Mouse (Mus musculus) CH12.LX (cell line): ENCODE data around the gene G6pc2. TPM values are rescaled to one million over a fixed set of nuclear protein-coding genes. Genes with fewer than 3 reads are reported as not detected.
A peak's percentile ranks its signal among the peaks of the same experiment; 100 is the strongest.

ENCODE experiments used
- DNase-seq: peaks from one replicate; pipeline ENCODE4 v3.0.0-alpha.2; 2013; ENCODE audit errors: extremely low read depth
- H3K27ac ChIP-seq: 2 replicates; pipeline ENCODE4 v1.5.1; 2012; ENCODE audit warnings: low read depth, mild to moderate bottlenecking, control low read depth, moderate library complexity; ENCODE audit not compliant: insufficient read depth
- H3K27me3 ChIP-seq: replicated peaks from 2 replicates; pipeline ENCODE3; 2012; ENCODE audit warnings: inconsistent platforms
- H3K36me3 ChIP-seq, 2 experiments: replicated peaks in 1 of 2; 2 replicates each; pipeline versions ENCODE3 to v1.6.1; 2012; ENCODE audit warnings: inconsistent platforms in 1 of 2, low read length in 1 of 2, mild to moderate bottlenecking in 1 of 2, mixed read lengths in 1 of 2, moderate library complexity in 1 of 2; ENCODE audit not compliant: control insufficient read depth in 1 of 2, insufficient read depth in 1 of 2
- H3K4me1 ChIP-seq, 2 experiments: 2 replicates each; pipeline ENCODE4 v1.6.1; 2012; ENCODE audit warnings: inconsistent platforms in 1 of 2, moderate library complexity in 1 of 2; ENCODE audit not compliant: insufficient read depth in 2 of 2, control insufficient read depth in 1 of 2
- H3K4me2 ChIP-seq: 2 replicates; pipeline ENCODE4 v1.6.1; 2012; ENCODE audit warnings: low read depth, mild to moderate bottlenecking, control low read depth; ENCODE audit not compliant: poor library complexity, insufficient read depth, severe bottlenecking
- H3K4me3 ChIP-seq, 3 experiments: fragments of 150-350 bp in 1 of 3; sonication (generic) in 1 of 3; replicated peaks in 1 of 3; 2 replicates each; pipeline versions ENCODE3 to v1.5.1; 2011 to 2012; ENCODE audit warnings: low read depth in 2 of 3, low read length in 2 of 3, mild to moderate bottlenecking in 2 of 3, moderate library complexity in 2 of 3, control low read depth in 1 of 3, improper control_type of control experiment in 1 of 3, inconsistent platforms in 1 of 3, mixed read lengths in 1 of 3; ENCODE audit not compliant: poor library complexity in 1 of 3
- H3K79me2 ChIP-seq: replicated peaks from 2 replicates; pipeline ENCODE4 v1.6.1; 2012; ENCODE audit warnings: mild to moderate bottlenecking, moderate library complexity; ENCODE audit not compliant: control insufficient read depth, poor library complexity, insufficient read depth, severe bottlenecking; ENCODE audit errors: extremely low read depth
- H3K9ac ChIP-seq: 2 replicates; pipeline ENCODE4 v1.6.1; 2012; ENCODE audit warnings: low read depth, mild to moderate bottlenecking, control low read depth, moderate library complexity; ENCODE audit not compliant: insufficient read depth
- H3K9me3 ChIP-seq: replicated peaks from 2 replicates; pipeline ENCODE3; 2012; ENCODE audit warnings: low read length, inconsistent platforms, mixed read lengths
- CHD1 ChIP-seq: IDR thresholded peaks from 2 replicates; pipeline ENCODE4 v1.6.1; 2012; ENCODE audit warnings: low read depth, low read length, improper control_type of control experiment, inconsistent platforms
- CHD2 ChIP-seq: IDR thresholded peaks from 2 replicates; pipeline ENCODE4 v1.6.1; 2011; ENCODE audit warnings: low read length, improper control_type of control experiment
- CTCF ChIP-seq, 2 experiments: IDR thresholded peaks in 1 of 2; conservative IDR thresholded peaks in 1 of 2; 2 replicates each; pipeline ENCODE4 v1.5.1; 2011 to 2012; ENCODE audit warnings: low read depth in 2 of 2, low read length in 2 of 2, improper control_type of control experiment in 1 of 2, inconsistent platforms in 1 of 2, mild to moderate bottlenecking in 1 of 2, moderate library complexity in 1 of 2
- ELF1 ChIP-seq: IDR thresholded peaks from 2 replicates; pipeline ENCODE4 v1.6.1; 2014; ENCODE audit warnings: low read depth, mild to moderate bottlenecking, inconsistent platforms, low read length, improper control_type of control experiment
- GABPA ChIP-seq: IDR thresholded peaks from 2 replicates; pipeline ENCODE4 v1.6.1; 2012; ENCODE audit warnings: low read depth, low read length, improper control_type of control experiment, inconsistent platforms; ENCODE audit not compliant: insufficient replicate concordance
- MAFK ChIP-seq: IDR thresholded peaks from 2 replicates; pipeline ENCODE4 v1.6.1; 2011; ENCODE audit warnings: low read length, improper control_type of control experiment; ENCODE audit not compliant: insufficient replicate concordance
- MAX ChIP-seq: IDR thresholded peaks from 2 replicates; pipeline ENCODE4 v1.6.1; 2011; ENCODE audit warnings: low read length, improper control_type of control experiment
- MXI1 ChIP-seq: IDR thresholded peaks from 2 replicates; pipeline ENCODE4 v1.6.1; 2011; ENCODE audit warnings: mild to moderate bottlenecking, low read depth, low read length, improper control_type of control experiment
- MYC ChIP-seq: IDR thresholded peaks from 2 replicates; pipeline ENCODE4 v1.6.1; 2011; ENCODE audit warnings: low read depth, mild to moderate bottlenecking, improper control_type of control experiment, low read length
- NRF1 ChIP-seq: IDR thresholded peaks from 2 replicates; pipeline ENCODE4 v1.6.1; 2014; ENCODE audit warnings: low read depth, mild to moderate bottlenecking, inconsistent platforms, low read length, improper control_type of control experiment, moderate library complexity
- TCF12 ChIP-seq: IDR thresholded peaks from 2 replicates; pipeline ENCODE4 v1.6.1; 2014; ENCODE audit warnings: low read depth, mild to moderate bottlenecking, inconsistent platforms, low read length, improper control_type of control experiment
- UBTF ChIP-seq: IDR thresholded peaks from 2 replicates; pipeline ENCODE4 v1.6.1; 2012; ENCODE audit warnings: low read depth, mild to moderate bottlenecking, inconsistent platforms, low read length, improper control_type of control experiment, moderate library complexity
- USF2 ChIP-seq: conservative IDR thresholded peaks from 2 replicates; pipeline ENCODE4 v1.6.1; 2011; ENCODE audit warnings: low read depth, low read length, improper control_type of control experiment
- ZC3H11A ChIP-seq: IDR thresholded peaks from 2 replicates; pipeline ENCODE4 v1.6.1; 2012; ENCODE audit warnings: low read depth, mild to moderate bottlenecking, inconsistent platforms, low read length, improper control_type of control experiment
- ZKSCAN1 ChIP-seq: IDR thresholded peaks from 2 replicates; pipeline ENCODE4 v1.6.1; 2012; ENCODE audit warnings: low read depth, inconsistent platforms, low read length, improper control_type of control experiment, borderline replicate concordance
- ZNF384 ChIP-seq: IDR thresholded peaks from 2 replicates; pipeline ENCODE4 v1.6.1; 2012; ENCODE audit warnings: low read depth, low read length, improper control_type of control experiment, inconsistent platforms
- dilution Hi-C: fragments of 300-500 bp; cut with MboI; formaldehyde crosslinking; loops from 2 replicates; pipeline ENCODE4 v1.14.3; 2020; ENCODE audit warnings: low sequenced_read_pairs; ENCODE audit not compliant: extremely low pct_unique_long_range_greater_than_20kb, extremely low pct_ligation_motif_present
- in situ Hi-C: fragments of 300-500 bp; cut with MboI; formaldehyde crosslinking; loops from 3 replicates; pipeline ENCODE4 v1.14.3; 2019; ENCODE audit warnings: low sequenced_read_pairs, low pct_ligation_motif_present, low pct_unique_long_range_greater_than_20kb, mixed read lengths
- polyA plus RNA-seq: library from polyadenylated mRNA; unstranded; fragments of >175 nt; gene quantifications from 2 replicates; pipeline ENCODE4 v1.2.1, GENCODE M21; 2012; ENCODE audit warnings: low read depth; ENCODE audit not compliant: insufficient read length
- total RNA-seq, 2 experiments: library from RNA; depleted of rRNA; stranded (reverse); fragments of 300-350 nt in 1 of 2; fragments of >200 nt in 1 of 2; gene quantifications; 2 replicates each; pipeline ENCODE4 v1.2.3; 2012 to 2014

Gene G6pc2
- total and polyA plus RNA-seq, 3 experiments: not detected

GRCm38 (mm10) chr2:69206523-69206922 is 4.3 kb upstream of the G6pc2 start:
- DNase-seq: peak; percentile 12
- H3K27ac ChIP-seq: no peak overlapping the region
- H3K4me2 ChIP-seq: peak overlapping the region; percentile 53; the same call in 1 of the 2 replicates
- peak overlapping the region in 2 of 3 experiments; percentile 67 to 96 for H3K4me3 ChIP-seq
- in situ Hi-C loops: no loop called here
- H3K9ac ChIP-seq: no peak overlapping the region; the same call in 1 of the 2 replicates
- dilution Hi-C loops: no loop called here
- H3K79me2 ChIP-seq: peaks cover 12% of the 10 kb centered on the region
- H3K27me3 ChIP-seq: no peaks in the 10 kb centered on the region
- H3K36me3 ChIP-seq: peaks cover 9 to 16% of the 10 kb centered on the region in 2 experiments
- TF ChIP-seq ZNF384 (no peak), GABPA (no peak), MAX (no peak), CTCF (conservative IDR thresholded peaks at IDR 0.05 in 1 of 2, IDR thresholded peaks at IDR 0.05 in 1 of 2; ENCODE audit: low read depth in 2 of 2, low read length in 2 of 2) (no peak), ZKSCAN1 (no peak), TCF12 (no peak), CHD2 (no peak), UBTF (no peak), CHD1 (no peak), ELF1 (no peak), MAFK (no peak), USF2 (no peak), MYC (no peak), ZC3H11A (no peak)
- H3K4me1 ChIP-seq: peaks cover 0 to 7% of the 10 kb centered on the region in 2 experiments; a peak in 2 of 4 replicates
- no peaks in the 10 kb centered on the region for H3K9me3 ChIP-seq

- Histone ChIP-seq H3K79me2 (peaks cover 9% of the 10 kb centered on the region), H3K9me3 (no peaks in the 10 kb centered on the region), H3K36me3 (no peaks in the 10 kb centered on the region), H3K4me1 (peaks cover 0 to 4% of the 10 kb centered on the region in 2 experiments; a peak in 2 of 4 replicates), H3K4me2 (no peak overlapping the region), H3K27me3 (no peaks in the 10 kb centered on the region), H3K9ac (no peak overlapping the region), H3K27ac (no peak overlapping the region), H3K4me3 (no peak overlapping the region)
- TF ChIP-seq CTCF (conservative IDR thresholded peaks at IDR 0.05 in 1 of 2, IDR thresholded peaks at IDR 0.05 in 1 of 2; ENCODE audit: low read depth in 2 of 2, low read length in 2 of 2) (no peak), NRF1 (no peak), MXI1 (no peak), TCF12 (no peak)
- in situ Hi-C loops (no loop called here), dilution Hi-C loops (no loop called here)
- no peak for DNase-seq
Observed at GRCm38 (mm10) chr2:69209684-69210083, 1.2 kb upstream of the G6pc2 start.
